Mouse (Mus musculus) midbrain, embryonic 16.5 days (tissue): ENCODE data around the gene Tbxas1. TPM values are rescaled to one million over a fixed set of nuclear protein-coding genes. Genes with fewer than 3 reads are reported as not detected.

Experiments
- ATAC-seq: fragments of 200-750 bp; cut with Nextera tagmentation; 2 replicates; pipeline ENCODE4 v1.8.0; 2017; ENCODE audit warnings: moderate TSS enrichment
- H3K27ac ChIP-seq: fragments of 300-500 bp; sonication (generic); 2 replicates; pipeline ENCODE4 v1.5.1; 2014; ENCODE audit warnings: mild to moderate bottlenecking, low read length, mixed read lengths
- H3K27me3 ChIP-seq: fragments of 300-500 bp; sonication (generic); 2 replicates; pipeline ENCODE4 v1.6.1; 2014; ENCODE audit warnings: low read depth, low read length, mixed read lengths; ENCODE audit not compliant: control insufficient read depth, insufficient read depth
- H3K36me3 ChIP-seq: fragments of 300-500 bp; sonication (generic); 2 replicates; pipeline ENCODE4 v1.6.1; 2014; ENCODE audit warnings: mild to moderate bottlenecking, low read length, moderate library complexity, mixed read lengths; ENCODE audit not compliant: control insufficient read depth, insufficient read depth
- H3K4me1 ChIP-seq: fragments of 300-500 bp; sonication (generic); 2 replicates; pipeline ENCODE4 v1.6.1; 2014; ENCODE audit warnings: mild to moderate bottlenecking, low read length, mixed read lengths; ENCODE audit not compliant: control insufficient read depth, insufficient read depth
- H3K4me2 ChIP-seq: fragments of 300-500 bp; sonication (generic); 2 replicates; pipeline ENCODE4 v1.6.1; 2014; ENCODE audit warnings: mild to moderate bottlenecking, low read length, mixed read lengths
- H3K4me3 ChIP-seq: fragments of 300-500 bp; sonication (generic); 2 replicates; pipeline ENCODE4 v1.5.1; 2014; ENCODE audit warnings: low read depth, mild to moderate bottlenecking, low read length, moderate library complexity, mixed read lengths
- H3K9ac ChIP-seq: fragments of 300-500 bp; sonication (generic); 2 replicates; pipeline ENCODE4 v1.6.1; 2014; ENCODE audit warnings: low read depth, low read length, mixed read lengths
- H3K9me3 ChIP-seq: fragments of 300-500 bp; sonication (generic); replicated peaks from 2 replicates; pipeline ENCODE4 v1.6.1; 2014; ENCODE audit warnings: mild to moderate bottlenecking, low read length, mixed read lengths; ENCODE audit not compliant: control insufficient read depth, poor library complexity, severe bottlenecking
- WGBS: fragments of 180-500 bp; shearing (Covaris S2); extraction: QIAGEN DNeasy Blood & Tissue Kit; methylation state at CpG from one replicate; pipeline ENCODE4 v1.1.7; 2014; 5-methylcytosine and 5-hydroxymethylcytosine counted together
- polyA plus RNA-seq: library from polyadenylated mRNA; unstranded; fragments of >200 nt; fragmentation: Nextera tagmentation; extraction: Ambion mirVana; gene quantifications from 2 replicates; pipeline ENCODE4 v1.2.1, GENCODE M21; 2015

Gene Tbxas1
- polyA plus RNA-seq, 1 experiment from 2014 or later: 1.8 TPM

DNA sequence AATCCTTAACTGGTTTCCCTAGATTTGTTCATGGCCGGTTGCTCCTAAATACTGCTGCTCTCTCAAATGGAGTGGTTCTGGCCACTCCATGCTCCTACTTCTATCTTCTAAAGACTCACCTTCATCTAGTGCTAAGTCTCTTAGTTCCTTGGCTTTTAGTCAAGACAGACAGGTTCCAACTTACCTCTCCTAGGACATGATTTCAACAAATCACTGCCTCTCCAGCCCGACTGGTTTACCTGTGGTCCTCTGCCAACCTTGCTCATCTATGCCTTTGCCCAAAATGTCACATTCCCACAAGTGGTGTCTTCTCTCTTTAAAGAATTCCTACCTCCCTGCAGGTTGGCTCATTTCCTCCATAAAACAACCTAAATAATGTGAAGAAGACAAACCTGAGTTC, 2.5 kb downstream of the Tbxas1 start:
- Histone ChIP-seq H3K27ac (no peak overlapping the region), H3K36me3 (no peaks in the 10 kb centered on the region), H3K4me3 (no peak overlapping the region), H3K4me1 (peaks cover 18% of the 10 kb centered on the region), H3K27me3 (no peaks in the 10 kb centered on the region; the same call in 1 of the 2 replicates), H3K9ac (no peak overlapping the region), H3K9me3 (no peaks in the 10 kb centered on the region), H3K4me2 (no peak overlapping the region)
- ATAC-seq: no peak
- 87% methylated on average over 2 of the region's 2 CpGs for WGBS

DNA sequence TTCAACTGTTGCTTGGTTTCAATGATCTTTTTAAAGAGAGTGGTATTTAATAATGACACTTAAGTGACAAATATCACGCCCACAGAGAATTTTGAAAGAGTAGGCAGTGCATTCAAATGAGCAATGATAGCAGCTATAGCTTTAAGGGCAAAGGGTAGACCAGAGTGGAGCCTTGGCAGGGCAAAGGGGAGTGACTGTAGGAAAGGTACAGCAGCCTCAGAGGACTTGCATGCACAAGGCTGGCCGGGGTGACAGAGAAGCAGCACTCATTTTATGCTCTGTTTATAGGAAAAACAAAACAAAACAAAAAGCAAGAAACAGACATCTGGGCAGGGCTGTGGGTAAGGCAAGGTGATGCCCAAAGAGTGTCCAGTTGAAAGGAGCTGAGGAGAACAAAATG, 6.3 kb downstream of the Tbxas1 start:
- Histone ChIP-seq H3K27me3 (no peaks in the 10 kb centered on the region; the same call in 1 of the 2 replicates), H3K9ac (no peak overlapping the region), H3K36me3 (no peaks in the 10 kb centered on the region), H3K4me1 (peaks cover 7% of the 10 kb centered on the region), H3K9me3 (no peaks in the 10 kb centered on the region), H3K4me2 (no peak overlapping the region), H3K4me3 (no peak overlapping the region), H3K27ac (no peak overlapping the region)
- WGBS: 76% methylated on average over 2 of the region's 2 CpGs
- ATAC-seq: no peak

DNA sequence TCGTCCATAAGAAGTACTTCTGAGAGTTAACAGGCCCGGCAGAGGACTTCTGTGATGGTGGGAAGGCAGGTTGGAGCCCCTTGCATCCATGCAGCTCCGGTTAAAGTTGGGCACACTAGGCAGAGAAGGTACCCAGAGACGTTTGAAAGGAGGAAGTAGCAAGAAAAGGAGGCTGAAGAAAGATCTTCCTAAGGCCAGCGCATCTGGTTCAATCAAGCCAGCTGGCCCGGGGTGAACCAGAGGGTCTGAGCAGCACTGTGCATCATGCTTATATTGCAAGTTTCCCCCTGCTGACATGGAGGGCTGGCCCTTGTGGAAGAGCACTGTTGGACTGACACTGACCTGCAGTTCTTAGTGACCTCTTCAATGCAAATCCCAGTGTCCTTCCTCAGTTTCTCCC, 6.8 kb downstream of the Tbxas1 start:
- H3K4me1 ChIP-seq: peaks cover 4% of the 10 kb centered on the region
- no peak overlapping the region for H3K4me2 ChIP-seq
- H3K36me3 ChIP-seq: no peaks in the 10 kb centered on the region
- no peak overlapping the region for H3K4me3 ChIP-seq
- no peak overlapping the region for H3K9ac ChIP-seq
- 67% methylated on average over 6 of the region's 6 CpGs for WGBS
- no peak for ATAC-seq
- no peak overlapping the region for H3K27ac ChIP-seq
- no peaks in the 10 kb centered on the region; the same call in 1 of the 2 replicates for H3K27me3 ChIP-seq
- H3K9me3 ChIP-seq: no peaks in the 10 kb centered on the region

DNA sequence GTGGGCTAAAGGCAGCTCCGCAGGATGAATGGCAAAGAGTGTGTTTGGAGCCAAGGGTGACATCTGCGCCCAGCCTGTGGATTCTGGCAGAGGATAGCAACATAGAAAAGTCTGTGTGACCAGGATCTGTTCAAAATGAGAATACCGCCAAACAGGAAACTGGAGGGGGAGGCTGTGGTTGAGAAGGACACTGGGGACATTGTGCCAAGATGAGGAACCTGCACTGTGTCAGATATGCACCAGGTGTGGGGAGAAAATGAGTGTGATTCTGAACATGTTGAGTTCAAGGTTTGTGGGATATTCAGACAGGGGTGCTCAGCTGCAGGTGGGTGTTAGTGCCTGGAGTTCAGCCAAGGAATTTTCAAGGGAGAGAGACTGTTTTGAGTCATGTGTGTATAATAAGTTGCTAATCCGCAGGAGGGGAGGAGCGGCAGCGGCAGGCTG, 7.5 kb downstream of the Tbxas1 start:
- Histone ChIP-seq H3K36me3 (no peaks in the 10 kb centered on the region), H3K4me2 (no peak overlapping the region), H3K27ac (no peak overlapping the region), H3K4me1 (no peaks in the 10 kb centered on the region), H3K9me3 (no peaks in the 10 kb centered on the region), H3K4me3 (no peak overlapping the region), H3K9ac (no peak overlapping the region), H3K27me3 (no peaks in the 10 kb centered on the region; the same call in 1 of the 2 replicates)
- 45% methylated on average over 6 of the region's 6 CpGs for WGBS
- ATAC-seq: no peak

DNA sequence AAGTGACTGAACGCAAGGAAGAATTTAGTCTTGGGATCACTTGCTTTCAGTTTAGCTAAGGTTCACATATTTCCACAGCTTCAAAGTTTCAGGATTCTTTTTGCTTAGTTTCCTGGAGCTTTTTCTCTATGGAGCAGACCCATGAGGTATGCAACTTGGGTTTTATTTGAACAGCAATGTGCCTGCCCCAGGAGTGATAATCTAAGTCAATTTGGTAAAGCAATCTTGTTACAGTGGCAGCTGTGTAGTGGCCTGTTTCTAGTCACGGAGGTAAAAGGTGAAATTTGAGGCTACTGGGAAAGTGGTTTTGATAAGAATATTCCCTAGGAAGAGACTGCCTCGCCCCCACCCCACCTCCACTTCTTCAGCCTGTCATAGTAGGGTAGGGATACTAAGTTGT, 9.3 kb downstream of the Tbxas1 start:
- Histone ChIP-seq H3K27ac (no peak overlapping the region), H3K27me3 (no peaks in the 10 kb centered on the region; the same call in 1 of the 2 replicates), H3K4me3 (no peak overlapping the region), H3K9ac (no peak overlapping the region), H3K9me3 (no peaks in the 10 kb centered on the region), H3K4me1 (no peaks in the 10 kb centered on the region), H3K4me2 (no peak overlapping the region), H3K36me3 (no peaks in the 10 kb centered on the region)
- ATAC-seq: no peak
- 83% methylated on average over 3 of the region's 3 CpGs for WGBS

DNA sequence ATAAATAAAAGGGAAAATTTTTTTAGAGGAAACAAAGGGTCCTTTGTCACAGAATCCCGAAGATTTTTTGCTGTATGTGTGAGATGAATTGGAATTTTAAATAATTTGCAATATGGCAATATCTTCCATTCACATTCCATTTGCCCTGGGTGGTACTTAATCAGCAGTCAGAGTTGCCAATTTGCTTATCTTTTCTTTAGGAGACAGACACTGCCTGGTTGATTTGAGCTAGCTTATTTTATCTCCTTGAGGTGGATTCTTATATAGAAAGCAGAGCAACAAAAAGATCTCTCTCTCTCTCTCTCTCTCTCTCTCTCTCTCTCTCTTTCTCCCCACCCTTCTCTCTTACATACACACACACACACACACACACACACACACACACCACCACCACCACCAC, 9.9 kb downstream of the Tbxas1 start:
- no peak overlapping the region for H3K27ac ChIP-seq
- no peaks in the 10 kb centered on the region for H3K4me1 ChIP-seq
- no peaks in the 10 kb centered on the region for H3K9me3 ChIP-seq
- 50% methylated on average over 1 of the region's 1 CpGs for WGBS
- no peaks in the 10 kb centered on the region for H3K36me3 ChIP-seq
- ATAC-seq: no peak
- H3K27me3 ChIP-seq: no peaks in the 10 kb centered on the region; the same call in 1 of the 2 replicates
- H3K4me3 ChIP-seq: no peak overlapping the region
- H3K4me2 ChIP-seq: no peak overlapping the region
- no peak overlapping the region for H3K9ac ChIP-seq

DNA sequence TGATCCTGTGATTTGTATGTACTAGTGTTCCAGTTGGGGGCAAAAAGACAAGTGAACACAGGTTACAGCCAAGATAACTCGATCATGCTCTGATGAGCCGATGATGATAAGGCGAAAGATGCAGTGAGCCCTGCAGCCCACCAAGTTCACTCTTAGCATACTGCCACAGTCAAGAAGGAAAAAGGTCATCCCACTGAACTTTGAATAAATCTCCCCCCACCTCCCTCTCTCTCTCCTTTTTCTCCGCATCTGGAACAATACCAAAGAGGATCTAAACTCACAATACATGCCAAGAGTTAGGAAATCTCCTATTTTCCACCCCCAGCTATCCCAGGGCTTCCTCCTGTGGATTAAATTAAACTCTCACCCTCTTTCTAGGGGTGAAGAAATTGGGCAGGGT, 12.2 kb downstream of the Tbxas1 start:
- H3K4me1 ChIP-seq: no peaks in the 10 kb centered on the region
- H3K4me3 ChIP-seq: no peak overlapping the region
- no peak overlapping the region for H3K4me2 ChIP-seq
- H3K27ac ChIP-seq: no peak overlapping the region
- H3K36me3 ChIP-seq: no peaks in the 10 kb centered on the region
- ATAC-seq: no peak
- H3K9ac ChIP-seq: no peak overlapping the region
- no peaks in the 10 kb centered on the region for H3K9me3 ChIP-seq
- 79% methylated on average over 4 of the region's 4 CpGs for WGBS
- H3K27me3 ChIP-seq: no peaks in the 10 kb centered on the region

DNA sequence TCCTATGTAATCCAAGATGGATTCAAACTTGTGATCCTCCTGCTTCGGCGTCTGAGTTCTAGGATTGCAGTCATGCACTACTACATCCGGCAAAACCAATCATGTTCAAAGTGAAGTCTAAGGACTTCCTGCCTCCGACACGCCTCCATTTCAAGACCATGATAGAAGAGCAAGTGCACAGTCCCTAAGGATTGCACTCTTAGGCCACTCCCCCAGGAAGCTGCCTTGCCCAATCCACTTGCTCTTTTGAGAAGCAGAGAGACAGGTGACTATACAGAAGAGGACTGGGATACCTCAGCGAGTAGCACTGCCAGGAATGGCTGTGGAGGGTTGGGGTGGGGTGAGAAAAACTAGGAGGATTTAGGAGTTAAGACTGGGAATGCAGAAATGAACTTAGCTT, 14.0 kb downstream of the Tbxas1 start:
- H3K4me2 ChIP-seq: no peak overlapping the region
- no peak overlapping the region for H3K4me3 ChIP-seq
- H3K27ac ChIP-seq: no peak overlapping the region
- 86% methylated on average over 6 of the region's 6 CpGs for WGBS
- H3K27me3 ChIP-seq: no peaks in the 10 kb centered on the region
- H3K36me3 ChIP-seq: no peaks in the 10 kb centered on the region
- ATAC-seq: no peak
- no peak overlapping the region for H3K9ac ChIP-seq
- H3K4me1 ChIP-seq: no peaks in the 10 kb centered on the region
- no peaks in the 10 kb centered on the region for H3K9me3 ChIP-seq

DNA sequence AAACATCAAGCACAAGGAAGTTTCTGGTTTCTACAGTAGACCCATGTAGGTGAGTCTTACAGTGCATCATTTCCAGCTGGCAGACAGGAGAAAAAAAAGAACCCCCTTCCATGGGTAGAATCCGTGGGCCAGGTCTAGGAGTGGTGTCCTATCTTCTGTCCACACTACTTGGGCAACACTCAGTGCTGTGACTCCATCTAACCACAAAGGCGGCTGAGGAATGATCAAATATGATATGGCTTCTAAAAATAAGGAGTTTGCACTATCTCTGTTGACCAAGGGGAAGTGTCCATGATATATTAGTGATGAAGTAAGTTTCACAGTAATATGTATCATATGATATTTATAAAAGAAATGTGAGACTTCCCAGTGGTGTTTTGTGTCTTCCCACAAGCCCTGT, 16.8 kb downstream of the Tbxas1 start:
- Histone ChIP-seq H3K4me3 (no peak overlapping the region), H3K27ac (no peak overlapping the region)
- 77% methylated on average over 2 of the region's 2 CpGs for WGBS

More for the DNA sequence above, 16.8 kb downstream of the Tbxas1 start:
- Histone ChIP-seq H3K4me2 (no peak overlapping the region), H3K4me1 (no peaks in the 10 kb centered on the region), H3K9me3 (no peaks in the 10 kb centered on the region), H3K27me3 (no peaks in the 10 kb centered on the region), H3K36me3 (no peaks in the 10 kb centered on the region), H3K9ac (no peak overlapping the region)
- ATAC-seq: no peak
